ENCODE assay signal across 9 mouse cellular contexts in genomic region chr8:11616294-11616693, GRCm38 (mm10). TPM values are rescaled to one million over a fixed set of nuclear protein-coding genes. Genes with fewer than 3 reads are reported as not detected.
A peak's percentile ranks its signal among the peaks of the same experiment; 100 is the strongest.
DNase-seq lines count a peak whose midpoint lies in the region; ATAC-seq and TF ChIP-seq lines count a peak whose summit lies in the region.
"Had no signal": no experiment of that assay in that cellular context is flagged by ENCODE, and none has a peak within 500 bp of the region (broad histone marks: within the 10 kb centered on the region; RNA-seq: fewer than 3 reads in every experiment).

No protein-coding gene starts in this region.

- WGBS in liver, adult 2 months = 0% methylated on average over 1 of the region's 1 CpGs

- H3K9ac ChIP-seq in liver, adult 2 months (ENCODE audit: low read depth, low read length) = no peak overlapping the region
- H3K9ac ChIP-seq: midbrain, embryonic 12.5 days had no signal

- H3K4me3 ChIP-seq in liver, adult 2 months (ENCODE audit: insufficient read depth, low read depth, low read length) = no peak overlapping the region
- H3K4me3 ChIP-seq: midbrain, embryonic 12.5 days had no signal

- peak; percentile 16 for DNase-seq in ovary, postnatal 10 days (ENCODE audit: low spot score)
- DNase-seq in ovary, adult 18-20 months (ENCODE audit: low spot score) = no peak
- DNase-seq in cerebellum, postnatal 36 days = peak; percentile 52 to 58
- DNase-seq in liver, adult 2 months (ENCODE audit: extremely low read depth, low read depth, low spot score) = no peak

- H3K4me1 ChIP-seq in liver, adult 2 months (ENCODE audit: control insufficient read depth, insufficient read depth, low read length) = no peaks in the 10 kb centered on the region
- H3K4me1 ChIP-seq: midbrain, embryonic 12.5 days had no signal

- no peak for TF ChIP-seq POLR2A in liver, adult 2 months (IDR thresholded peaks at IDR 0.05; ENCODE audit: extremely low read depth, insufficient read depth, low read length)

- peak; percentile 80 for TF ChIP-seq CTCF in liver, adult 2 months (IDR thresholded peaks at IDR 0.05; ENCODE audit: low read depth, low read length)

- H3K27ac ChIP-seq in liver, adult 2 months (replicated peaks; ENCODE audit: insufficient read depth, low read depth, low read length) = no peak overlapping the region
- H3K27ac ChIP-seq: midbrain, embryonic 12.5 days had no signal

- ATAC-seq in activated CD4-positive, CD25-positive, alpha-beta regulatory T cell, adult 4 months = peak; percentile 57
- ATAC-seq in hematopoietic stem cell, adult 5-6 weeks (replicated peaks in 1 of 2; ENCODE audit: insufficient read depth in 1 of 2, low FRiP score in 2 of 2, low TSS enrichment in 1 of 2, low read depth in 1 of 2, poor library complexity in 2 of 2, severe bottlenecking in 2 of 2) = peak; percentile 90 to 94
- peak; percentile 79 for ATAC-seq in neutrophil, adult 5-6 weeks (ENCODE audit: extremely low read depth, insufficient number of reproducible peaks, low FRiP score, poor library complexity, severe bottlenecking)
- ATAC-seq in erythroid progenitor cell, adult 5-6 weeks (replicated peaks; ENCODE audit: low FRiP score, poor library complexity, severe bottlenecking) = no peak

- H3K36me3 ChIP-seq in liver, adult 2 months (ENCODE audit: control insufficient read depth, insufficient read depth, low read length) = peaks cover 39% of the 10 kb centered on the region

- H3K27me3 ChIP-seq in liver, adult 2 months (ENCODE audit: control insufficient read depth, insufficient read depth, low read length) = no peaks in the 10 kb centered on the region
- H3K27me3 ChIP-seq: midbrain, embryonic 12.5 days had no signal

- H3K79me2 ChIP-seq in liver, adult 2 months (ENCODE audit: control insufficient read depth, insufficient read depth, low read length) = no peaks in the 10 kb centered on the region

RNA-seq across cellular contexts. Expression of gene Ankrd10, which starts 19.3 kb away (rescaled TPM):
- 10 to 100 TPM; 51.8 to 54.2 TPM for polyA plus RNA-seq in activated CD4-positive, CD25-positive, alpha-beta regulatory T cell, adult 4 months (2017; shearing (Covaris generic))
- total RNA-seq in hematopoietic stem cell, adult 5-6 weeks (2017) = 111 and 131 TPM in 2 replicates
- total RNA-seq in liver, adult 2 months (2014; rRNA removed) = 13.5 and 15.1 TPM in 2 replicates
- 8.9 and 12.3 TPM in 2 replicates for polyA plus RNA-seq in liver, adult 2 months (2012; rRNA removed)
- 56.7 and 62.0 TPM in 2 replicates for total RNA-seq in neutrophil, adult 5-6 weeks (2017)
- total RNA-seq in erythroid progenitor cell, adult 5-6 weeks (2015; ENCODE audit: low replicate concordance) = 10.1 and 30.2 TPM in 2 replicates
- total RNA-seq in erythroid progenitor cell, adult 5-6 weeks (2017; ENCODE audit: low replicate concordance) = 6.4 and 11.2 TPM in 2 replicates

Comparison
In these comparisons a context has a peak if more than half of its experiments do, and no peak if none do; other contexts are left out.
1. DNase-seq: peak in ovary, postnatal 10 days (single experiment) and cerebellum, postnatal 36 days (2 of 2); none in ovary, adult 18-20 months (single experiment) and liver, adult 2 months (single experiment).